Comparison of ENCODE assay signal across 8 mouse cellular contexts in genomic region chr5:21672812-21673635, GRCm38 (mm10). TPM values are rescaled to one million over a fixed set of nuclear protein-coding genes. Genes with fewer than 3 reads are reported as not detected.
DNase-seq lines count a peak whose midpoint lies in the region; ATAC-seq and TF ChIP-seq lines count a peak whose summit lies in the region.

No protein-coding gene starts in this region.

- peak overlapping the region; percentile 13 for H3K4me2 ChIP-seq in hindbrain, embryonic 12.5 days (replicated peaks)

- peaks cover 3% of the 10 kb centered on the region; the same call in 1 of the 2 replicates for H3K4me1 ChIP-seq in hindbrain, embryonic 12.5 days

- no peak overlapping the region for H3K4me3 ChIP-seq in hindbrain, embryonic 12.5 days

- 51% methylated on average over 23 of the region's 23 CpGs for WGBS in hindbrain, embryonic 12.5 days

- H3K9me3 ChIP-seq in hindbrain, embryonic 12.5 days (replicated peaks), result no peaks in the 10 kb centered on the region

- TF ChIP-seq CTCF in brain, embryonic 14.5 days (IDR thresholded peaks at IDR 0.05; ENCODE audit: borderline replicate concordance, extremely low read depth, insufficient read depth, insufficient read length), result no peak

- ATAC-seq in hindbrain, embryonic 12.5 days (ENCODE audit: low FRiP score), result peak; percentile 69

- no peak for TF ChIP-seq POLR2A in brain, embryonic 14.5 days (IDR thresholded peaks at IDR 0.05; ENCODE audit: borderline replicate concordance, extremely low read depth, insufficient read depth, insufficient read length, poor library complexity, severe bottlenecking)

- no peak overlapping the region for H3K9ac ChIP-seq in hindbrain, embryonic 12.5 days

- intact Hi-C loops in left cerebral cortex, postnatal 25 days (cut with DNase I), result no loop called here

- no peaks in the 10 kb centered on the region for H3K27me3 ChIP-seq in hindbrain, embryonic 12.5 days

- no peak overlapping the region for H3K27ac ChIP-seq in hindbrain, embryonic 12.5 days

- peak; percentile 28 to 51 for DNase-seq in kidney, postnatal 4 days
- DNase-seq in kidney, adult 9 months, result no peak
- peak; percentile 35 for DNase-seq in brain, embryonic 14.5 days (ENCODE audit: low read depth)
- DNase-seq in lung, postnatal 25 days (ENCODE audit: low spot score), result peak; percentile 16
- DNase-seq in yolk sac, embryonic 10.5 days (ENCODE audit: low spot score), result peak; percentile 26
- no peak for DNase-seq in layer of hippocampus, adult 8-10 months (ENCODE audit: low spot score in 2 of 2)
- no peak for DNase-seq in left cerebral cortex, postnatal 25 days (ENCODE audit: low spot score in 2 of 2)

- H3K36me3 ChIP-seq in hindbrain, embryonic 12.5 days, result peaks cover 20% of the 10 kb centered on the region

RNA-seq across cellular contexts. Expression of gene Armc10, which starts 27.4 kb away (rescaled TPM):
- polyA plus RNA-seq in brain, embryonic 14.5 days (2012; rRNA removed), result 91.6 and 112 TPM in 2 replicates
- 63.5 and 67.5 TPM in 2 replicates for polyA plus RNA-seq in hindbrain, embryonic 12.5 days (2016; fragmentation: Nextera tagmentation; extraction: Ambion mirVana)
- 10 to 100 TPM; 18.8 to 21.6 (median 21.4) TPM for total RNA-seq in layer of hippocampus, adult 8-10 months (2022)
- total RNA-seq in left cerebral cortex, postnatal 25 days (2021), result 10 to 100 TPM; 19.4 to 20.6 TPM

RNA-seq across cellular contexts. Expression of gene Fbxl13, which starts 27.6 kb away (rescaled TPM):
- 0.42 and 0.54 TPM in 2 replicates for polyA plus RNA-seq in brain, embryonic 14.5 days (2012; rRNA removed)
- 0.33 and 0.44 TPM in 2 replicates for polyA plus RNA-seq in hindbrain, embryonic 12.5 days (2016; fragmentation: Nextera tagmentation; extraction: Ambion mirVana)
- total RNA-seq in layer of hippocampus, adult 8-10 months (2022), result under 1 TPM in 3 of 4 experiments, not detected in 1; 0.19 to 0.52 (median 0.47) TPM
- under 1 TPM; 0.16 to 0.30 TPM for total RNA-seq in left cerebral cortex, postnatal 25 days (2021)

RNA-seq across cellular contexts. Expression of gene Napepld, which starts 28.2 kb away (rescaled TPM):
- 4.7 and 4.9 TPM in 2 replicates for polyA plus RNA-seq in brain, embryonic 14.5 days (2012; rRNA removed)
- polyA plus RNA-seq in hindbrain, embryonic 12.5 days (2016; fragmentation: Nextera tagmentation; extraction: Ambion mirVana), result 4.9 and 5.2 TPM in 2 replicates
- total RNA-seq in layer of hippocampus, adult 8-10 months (2022), result 10 to 100 TPM; 21.7 to 28.2 (median 23.9) TPM
- 10 to 100 TPM; 13.3 to 14.3 TPM for total RNA-seq in left cerebral cortex, postnatal 25 days (2021)

Comparison
In these comparisons a context has a peak if more than half of its experiments do, and no peak if none do; other contexts are left out.
1. DNase-seq: peak in kidney, postnatal 4 days (2 of 2), brain, embryonic 14.5 days (single experiment), lung, postnatal 25 days (single experiment) and yolk sac, embryonic 10.5 days (single experiment); none in kidney, adult 9 months (single experiment), layer of hippocampus, adult 8-10 months (0 of 2) and left cerebral cortex, postnatal 25 days (0 of 2).